Mouse (Mus musculus): Measurements from ENCODE around the gene Serf2. TPM values are rescaled to one million over a fixed set of nuclear protein-coding genes. Genes with fewer than 3 reads are reported as not detected.

The Serf2 gene
- polyA plus RNA-seq (2016; fragmentation: Nextera tagmentation; extraction: Ambion mirVana) = 449 TPM in 2 replicates

DNA sequence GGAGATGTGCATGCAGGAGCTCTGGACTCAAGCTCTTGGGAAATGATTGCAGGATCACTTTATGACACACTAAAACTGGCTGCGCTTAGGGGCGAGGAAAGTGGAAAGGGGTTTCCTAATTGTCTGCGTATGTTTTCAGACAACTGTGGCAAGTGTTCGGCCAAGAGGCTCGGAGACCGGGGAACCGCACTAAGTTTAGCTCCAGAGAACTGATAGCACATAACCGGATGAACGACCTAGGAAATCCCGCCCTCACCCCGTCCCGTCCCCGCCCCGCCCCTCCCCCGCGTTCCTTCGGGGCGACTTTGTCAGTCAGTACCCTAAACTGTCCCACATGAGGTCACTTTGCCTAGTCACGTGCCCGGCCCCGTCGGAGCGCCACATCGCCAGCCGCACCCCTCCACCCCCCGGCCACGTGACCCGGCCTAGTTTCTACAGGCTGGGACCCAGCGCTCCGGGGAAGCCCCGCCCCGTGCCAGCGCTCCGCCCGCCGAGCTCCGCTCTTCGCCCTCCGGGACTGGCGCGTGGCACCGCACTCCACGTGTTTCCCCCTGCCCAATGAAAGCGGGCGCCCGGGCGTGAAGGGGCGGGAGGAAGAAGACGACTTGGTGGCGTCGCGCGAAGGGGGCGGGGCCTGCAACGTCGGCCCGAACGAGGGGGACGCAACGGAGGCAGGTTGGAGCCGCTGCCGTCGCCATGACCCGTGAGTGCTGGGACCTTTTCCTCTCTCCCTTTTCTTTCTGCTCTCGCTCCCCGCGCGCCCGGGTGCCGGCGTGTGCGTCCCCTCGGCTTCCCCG is at the start of gene Serf2:
Gene Serf2 (plus strand): TSS at position 457 of the 797 bp plus-strand sequence.
- peak within 1 kb of the TSS; percentile 96 for H3K27ac ChIP-seq
- WGBS = under 1% methylated on average over 71 of the region's 74 CpGs
- H3K27me3 ChIP-seq (ENCODE audit: poor library complexity, severe bottlenecking) = no peaks in the 10 kb centered on the region
- peak; percentile 100 for DNase-seq (ENCODE audit: extremely low spot score, low spot score)
- peaks cover 30% of the 10 kb centered on the region for H3K4me1 ChIP-seq
- peak within 1 kb of the TSS; percentile 98 for H3K4me3 ChIP-seq
- no peaks in the 10 kb centered on the region for H3K9me3 ChIP-seq
- peaks cover 29% of the 10 kb centered on the region for H3K36me3 ChIP-seq (replicated peaks)

- H3K4me1 ChIP-seq = no peaks in the 10 kb centered on the region
- no peak overlapping the region for H3K4me3 ChIP-seq
- H3K27ac ChIP-seq = no peak overlapping the region
- DNase-seq (ENCODE audit: extremely low spot score, low spot score) = no peak
- H3K36me3 ChIP-seq (replicated peaks) = no peaks in the 10 kb centered on the region
- H3K9me3 ChIP-seq = no peaks in the 10 kb centered on the region
- no peaks in the 10 kb centered on the region for H3K27me3 ChIP-seq (ENCODE audit: poor library complexity, severe bottlenecking)
These were observed 45.7 kb upstream of the Serf2 start for GRCm38 (mm10) chr2:121403296-121403695.

DNA sequence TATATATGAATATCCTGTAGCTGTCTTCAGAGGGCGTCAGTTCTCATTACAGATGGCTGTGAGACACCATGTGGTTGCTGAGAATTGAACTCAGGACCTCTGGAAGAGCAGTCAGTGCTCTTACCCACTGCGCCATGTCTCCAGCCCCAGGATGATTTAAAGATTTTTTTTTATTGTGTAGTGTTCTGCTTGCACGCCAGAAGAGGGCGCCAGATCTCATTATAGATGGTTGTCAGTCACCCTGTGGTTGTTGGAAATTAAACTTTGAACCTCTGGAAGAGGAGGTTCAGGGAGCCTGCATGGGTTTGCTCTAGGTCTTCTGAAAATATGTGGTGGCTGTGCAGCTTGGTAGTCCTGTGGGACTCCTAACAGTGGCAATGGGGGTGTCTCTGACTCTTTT is 40.8 kb upstream of the Serf2 start:
- peaks cover 9% of the 10 kb centered on the region for H3K4me1 ChIP-seq
- 29% methylated on average over 4 of the region's 4 CpGs for WGBS
- peak; percentile 29 for DNase-seq (ENCODE audit: extremely low spot score, low spot score)
- no peaks in the 10 kb centered on the region for H3K27me3 ChIP-seq (ENCODE audit: poor library complexity, severe bottlenecking)
- H3K4me3 ChIP-seq = no peak overlapping the region
- H3K27ac ChIP-seq = no peak overlapping the region
- H3K9me3 ChIP-seq = no peaks in the 10 kb centered on the region
- H3K36me3 ChIP-seq (replicated peaks) = no peaks in the 10 kb centered on the region

DNA sequence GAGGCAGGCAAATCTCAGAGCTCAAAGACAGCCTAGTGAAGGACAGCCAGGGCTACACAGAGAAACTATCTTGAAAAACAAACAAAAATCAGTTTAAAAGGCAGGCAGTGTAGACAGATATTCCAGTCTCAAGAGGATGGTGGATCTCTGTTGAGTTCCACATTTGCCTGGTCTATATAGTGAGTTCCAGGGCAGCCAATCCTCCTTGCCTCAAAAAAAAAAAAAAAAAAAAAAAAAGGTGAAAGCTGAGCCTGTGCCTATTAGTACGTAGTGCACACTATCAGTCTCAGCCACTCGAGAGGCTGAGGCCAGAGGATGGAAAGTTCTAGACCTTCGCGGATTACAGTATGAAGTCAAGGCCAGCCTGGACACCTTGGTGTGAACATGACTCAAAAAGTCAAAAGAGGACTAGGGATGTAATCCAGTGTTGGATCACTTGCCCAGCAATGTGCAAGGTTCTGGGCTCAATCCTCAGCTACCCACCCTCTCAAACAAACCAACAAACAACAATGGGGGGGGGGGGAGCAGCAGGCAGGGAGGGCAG is 36.1 kb upstream of the Serf2 start:
- no peak for DNase-seq (ENCODE audit: extremely low spot score, low spot score)

GRCm38 (mm10) chr2:121413387-121414042 is 35.5 kb upstream of the Serf2 start, which contains the start of the genes Pdia3 and Catsper2:
Pdia3 (plus strand) TSS chr2:121413775.
Catsper2 (minus strand) TSS chr2:121413792.
- Histone ChIP-seq H3K4me1 (peaks cover 36% of the 10 kb centered on the region), H3K36me3 (replicated peaks) (peaks cover 34% of the 10 kb centered on the region), H3K27ac (peak within 1 kb of the TSS; percentile 97), H3K4me3 (peak within 1 kb of the TSS; percentile 79), H3K9me3 (no peaks in the 10 kb centered on the region), H3K27me3 (ENCODE audit: poor library complexity, severe bottlenecking) (no peaks in the 10 kb centered on the region)
- DNase-seq (ENCODE audit: extremely low spot score, low spot score) = peak; percentile 97
- whole genome bisulfite sequencing = under 1% methylated on average over 67 of the region's 68 CpGs

More for the DNA sequence above, 36.1 kb upstream of the Serf2 start:
- Histone ChIP-seq H3K27me3 (ENCODE audit: poor library complexity, severe bottlenecking) (no peaks in the 10 kb centered on the region), H3K27ac (peak overlapping the region; percentile 97), H3K4me1 (peaks cover 36% of the 10 kb centered on the region), H3K36me3 (replicated peaks) (peaks cover 28% of the 10 kb centered on the region), H3K9me3 (no peaks in the 10 kb centered on the region), H3K4me3 (peak overlapping the region; percentile 79)
- 15% methylated on average over 4 of the region's 4 CpGs for WGBS

- no peaks in the 10 kb centered on the region for H3K9me3 ChIP-seq
- peaks cover 36% of the 10 kb centered on the region for H3K4me1 ChIP-seq
- H3K4me3 ChIP-seq = peak overlapping the region; percentile 79
- WGBS = under 1% methylated on average over 32 of the region's 32 CpGs
- DNase-seq (ENCODE audit: extremely low spot score, low spot score) = no peak
- peak overlapping the region; percentile 97 for H3K27ac ChIP-seq
- no peaks in the 10 kb centered on the region for H3K27me3 ChIP-seq (ENCODE audit: poor library complexity, severe bottlenecking)
- H3K36me3 ChIP-seq (replicated peaks) = peaks cover 41% of the 10 kb centered on the region
These were observed 34.8 kb upstream of the Serf2 start for GRCm38 (mm10) chr2:121414139-121414685.

DNA sequence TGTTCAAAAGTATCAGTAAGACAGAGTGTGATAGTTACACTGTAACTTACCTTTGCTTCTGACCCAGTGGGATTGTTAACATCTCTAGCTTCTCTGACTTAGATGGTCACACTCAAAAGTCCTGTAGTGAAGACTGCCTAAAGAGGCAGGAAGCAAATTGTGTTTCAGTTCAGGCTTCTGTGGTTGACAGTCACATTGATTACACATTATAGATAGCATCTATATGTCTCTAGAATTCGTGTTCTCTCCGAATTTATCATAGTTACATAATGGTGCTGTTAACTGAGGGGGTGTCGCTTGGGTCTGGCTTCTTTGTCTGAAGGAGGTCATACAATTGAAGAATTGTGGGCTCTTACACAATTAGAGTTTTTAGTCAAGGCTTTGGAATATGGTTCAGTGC is 33.9 kb upstream of the Serf2 start:
- Histone ChIP-seq H3K27ac (no peak overlapping the region), H3K4me1 (peaks cover 36% of the 10 kb centered on the region), H3K27me3 (ENCODE audit: poor library complexity, severe bottlenecking) (no peaks in the 10 kb centered on the region), H3K9me3 (no peaks in the 10 kb centered on the region), H3K36me3 (replicated peaks) (peaks cover 48% of the 10 kb centered on the region), H3K4me3 (peak overlapping the region; percentile 79)
- 76% methylated on average over 3 of the region's 3 CpGs for WGBS
- no peak for DNase-seq (ENCODE audit: extremely low spot score, low spot score)

- H3K4me1 ChIP-seq = peaks cover 36% of the 10 kb centered on the region
- H3K27ac ChIP-seq = no peak overlapping the region
- H3K27me3 ChIP-seq (ENCODE audit: poor library complexity, severe bottlenecking) = no peaks in the 10 kb centered on the region
- 93% methylated on average over 3 of the region's 3 CpGs for WGBS
- peak overlapping the region; percentile 79 for H3K4me3 ChIP-seq
- H3K36me3 ChIP-seq (replicated peaks) = peaks cover 52% of the 10 kb centered on the region
- DNase-seq (ENCODE audit: extremely low spot score, low spot score) = no peak
- H3K9me3 ChIP-seq = no peaks in the 10 kb centered on the region
These were observed 33.4 kb upstream of the Serf2 start for GRCm38 (mm10) chr2:121415591-121415990.

GRCm38 (mm10) chr2:121416356-121416755 is 32.6 kb upstream of the Serf2 start:
- Histone ChIP-seq H3K36me3 (replicated peaks) (peaks cover 60% of the 10 kb centered on the region), H3K4me3 (peak overlapping the region; percentile 79; the same call in 1 of the 2 replicates), H3K27me3 (ENCODE audit: poor library complexity, severe bottlenecking) (no peaks in the 10 kb centered on the region), H3K27ac (no peak overlapping the region), H3K4me1 (peaks cover 36% of the 10 kb centered on the region), H3K9me3 (no peaks in the 10 kb centered on the region)
- no peak for DNase-seq (ENCODE audit: extremely low spot score, low spot score)
- 94% methylated on average over 6 of the region's 6 CpGs for WGBS

GRCm38 (mm10) chr2:121418476-121418875 is 30.5 kb upstream of the Serf2 start:
- DNase-seq (ENCODE audit: extremely low spot score, low spot score) = no peak
- Histone ChIP-seq H3K9me3 (no peaks in the 10 kb centered on the region), H3K36me3 (replicated peaks) (peaks cover 81% of the 10 kb centered on the region), H3K27me3 (ENCODE audit: poor library complexity, severe bottlenecking) (no peaks in the 10 kb centered on the region), H3K27ac (no peak overlapping the region), H3K4me3 (no peak overlapping the region), H3K4me1 (peaks cover 24% of the 10 kb centered on the region)
- WGBS = 92% methylated on average over 3 of the region's 3 CpGs

DNA sequence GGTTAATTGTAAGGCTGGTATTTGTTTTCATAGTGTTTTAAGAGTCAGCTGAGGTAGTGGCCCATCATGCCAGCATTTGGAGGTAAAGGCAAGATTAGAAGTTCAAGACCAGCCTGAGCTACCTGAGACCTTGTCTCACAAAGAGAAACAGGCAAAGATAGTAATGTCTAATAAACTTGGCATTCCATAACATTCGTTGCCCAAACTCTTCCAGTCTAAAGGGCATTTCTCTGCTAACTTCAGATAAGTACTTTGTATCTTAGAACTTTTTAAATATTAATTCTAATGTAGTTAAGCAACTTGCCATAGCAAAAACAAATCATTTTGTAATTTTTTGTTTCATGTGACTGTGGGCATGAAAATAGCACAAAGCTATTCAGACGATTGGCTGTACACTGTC is 25.8 kb upstream of the Serf2 start:
- WGBS = 91% methylated on average over 2 of the region's 2 CpGs
- peaks cover 97% of the 10 kb centered on the region for H3K36me3 ChIP-seq (replicated peaks)
- no peak for DNase-seq (ENCODE audit: extremely low spot score, low spot score)

GRCm38 (mm10) chr2:121425890-121426289 is 23.1 kb upstream of the Serf2 start:
- H3K36me3 ChIP-seq (replicated peaks) = peaks cover 99% of the 10 kb centered on the region

More for the DNA sequence above, 25.8 kb upstream of the Serf2 start:
- no peaks in the 10 kb centered on the region for H3K9me3 ChIP-seq
- no peak overlapping the region for H3K4me3 ChIP-seq
- no peaks in the 10 kb centered on the region for H3K4me1 ChIP-seq
- H3K27ac ChIP-seq = no peak overlapping the region
- no peaks in the 10 kb centered on the region for H3K27me3 ChIP-seq (ENCODE audit: poor library complexity, severe bottlenecking)

More at GRCm38 (mm10) chr2:121425890-121426289, 23.1 kb upstream of the Serf2 start:
- H3K27ac ChIP-seq = no peak overlapping the region
- no peak overlapping the region for H3K4me3 ChIP-seq
- WGBS = 95% methylated on average over 2 of the region's 2 CpGs
- H3K9me3 ChIP-seq = no peaks in the 10 kb centered on the region
- H3K4me1 ChIP-seq = no peaks in the 10 kb centered on the region
- no peak for DNase-seq (ENCODE audit: extremely low spot score, low spot score)
- H3K27me3 ChIP-seq (ENCODE audit: poor library complexity, severe bottlenecking) = no peaks in the 10 kb centered on the region

All from forebrain, embryonic 10.5 days (tissue).